Mouse (Mus musculus) E14TG2a.4 (cell line): Measurements from ENCODE around the gene M1ap.

ENCODE experiments used
- CTCF ChIP-seq: conservative IDR thresholded peaks from 2 replicates; pipeline ENCODE4 v1.5.1; 2014; ENCODE audit warnings: low read length
- NANOG ChIP-seq: IDR thresholded peaks from 2 replicates; pipeline ENCODE4 v1.6.1; 2014; ENCODE audit warnings: borderline replicate concordance, low read length, mixed read lengths
- POU5F1 ChIP-seq: IDR thresholded peaks from 2 replicates; pipeline ENCODE4 v1.6.1; 2014; ENCODE audit warnings: low read length, borderline replicate concordance

DNA sequence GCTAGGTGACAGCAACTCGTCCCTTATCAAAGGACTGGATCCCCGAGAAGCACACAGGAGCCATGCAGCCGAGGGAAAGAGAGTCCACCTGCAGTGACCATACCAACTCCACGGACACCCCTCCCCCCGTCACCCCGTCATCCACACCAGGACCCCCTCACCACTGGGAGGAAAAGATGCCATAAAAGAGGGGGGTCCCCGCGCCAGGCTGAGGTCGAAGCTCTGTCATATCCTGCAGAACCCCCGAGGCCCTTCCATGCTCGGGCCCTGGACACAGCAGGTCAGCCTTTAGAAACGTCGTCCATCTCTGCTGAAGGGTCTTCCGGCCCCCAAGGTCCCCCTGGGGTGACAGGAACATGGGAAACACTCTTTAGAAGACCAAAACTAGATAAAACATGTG is 28.3 kb upstream of the M1ap start:
- no peak for TF ChIP-seq CTCF
- TF ChIP-seq NANOG, result no peak
- no peak for TF ChIP-seq POU5F1
